ENCODE assay signal across 8 mouse cellular contexts in genomic region chr13:81658053-81658752, GRCm38 (mm10). TPM values are rescaled to one million over a fixed set of nuclear protein-coding genes. Genes with fewer than 3 reads are reported as not detected.
DNase-seq lines count a peak whose midpoint lies in the region; ATAC-seq and TF ChIP-seq lines count a peak whose summit lies in the region.

No protein-coding gene starts in this region.

- ATAC-seq in heart, embryonic 12.5 days (ENCODE audit: insufficient number of reproducible peaks, low FRiP score) = no peak
- no peak for ATAC-seq in liver, embryonic 15.5 days (ENCODE audit: insufficient read depth)

- H3K27me3 ChIP-seq in MEL (ENCODE audit: control insufficient read depth in 1 of 2, insufficient read depth in 2 of 2, low read length in 2 of 2) = no peaks in the 10 kb centered on the region
- no peaks in the 10 kb centered on the region for H3K27me3 ChIP-seq in heart, embryonic 12.5 days (replicated peaks)
- H3K27me3 ChIP-seq in liver, embryonic 15.5 days = no peaks in the 10 kb centered on the region

- H3K4me2 ChIP-seq in heart, embryonic 12.5 days = peak overlapping the region; percentile 71
- peak overlapping the region; percentile 82 for H3K4me2 ChIP-seq in liver, embryonic 15.5 days

- TF ChIP-seq RAD21 in MEL (IDR thresholded peaks at IDR 0.05; ENCODE audit: low read depth, low read length) = no peak

- H3K9ac ChIP-seq in MEL (ENCODE audit: control insufficient read depth, low read depth, low read length, poor library complexity, severe bottlenecking) = peak overlapping the region; percentile 82
- peak overlapping the region; percentile 86 for H3K9ac ChIP-seq in heart, embryonic 12.5 days
- H3K9ac ChIP-seq in liver, embryonic 15.5 days = peak overlapping the region; percentile 90

- H3K4me1 ChIP-seq in MEL (ENCODE audit: control insufficient read depth in 1 of 2, insufficient read depth in 2 of 2, low read length in 2 of 2) = peaks cover 0 to 7% of the 10 kb centered on the region in 2 experiments; a peak in 1 of 4 replicates
- peaks cover 9% of the 10 kb centered on the region for H3K4me1 ChIP-seq in heart, embryonic 12.5 days (replicated peaks)
- peaks cover 51% of the 10 kb centered on the region for H3K4me1 ChIP-seq in liver, embryonic 15.5 days (replicated peaks)

- no peak for TF ChIP-seq POLR2A in MEL (IDR thresholded peaks at IDR 0.05; ENCODE audit: control insufficient read depth in 1 of 2, insufficient read depth in 1 of 2, low read depth in 1 of 2, low read length in 2 of 2, poor library complexity in 1 of 2)

- H3K4me3 ChIP-seq in MEL (ENCODE audit: control insufficient read depth in 1 of 2, insufficient read depth in 1 of 2, low read depth in 2 of 2, low read length in 2 of 2) = peak overlapping the region; percentile 70 to 78
- H3K4me3 ChIP-seq in heart, embryonic 12.5 days = peak overlapping the region; percentile 78
- H3K4me3 ChIP-seq in liver, embryonic 15.5 days (replicated peaks) = peak overlapping the region; percentile 82

- no peaks in the 10 kb centered on the region for H3K9me3 ChIP-seq in MEL (replicated peaks; ENCODE audit: insufficient read depth, low read length)
- H3K9me3 ChIP-seq in heart, embryonic 12.5 days (replicated peaks) = no peaks in the 10 kb centered on the region
- no peaks in the 10 kb centered on the region for H3K9me3 ChIP-seq in liver, embryonic 15.5 days (replicated peaks)

- H3K36me3 ChIP-seq in MEL (ENCODE audit: control insufficient read depth in 1 of 2, insufficient read depth in 2 of 2, low read length in 2 of 2) = peaks cover 0 to 14% of the 10 kb centered on the region in 2 experiments; a peak in 2 of 4 replicates
- peaks cover 8% of the 10 kb centered on the region; the same call in 1 of the 2 replicates for H3K36me3 ChIP-seq in heart, embryonic 12.5 days
- H3K36me3 ChIP-seq in liver, embryonic 15.5 days (replicated peaks) = no peaks in the 10 kb centered on the region

- WGBS in heart, embryonic 12.5 days = 7% methylated on average over 21 of the region's 21 CpGs
- WGBS in liver, embryonic 15.5 days (ENCODE audit: insufficient replicate concordance) = 9% methylated on average over 21 of the region's 21 CpGs

- peak overlapping the region; percentile 53 for H3K27ac ChIP-seq in MEL (ENCODE audit: control insufficient read depth, low read depth, low read length)
- H3K27ac ChIP-seq in heart, embryonic 12.5 days (ENCODE audit: poor library complexity, severe bottlenecking) = peak overlapping the region; percentile 84
- H3K27ac ChIP-seq in liver, embryonic 15.5 days (replicated peaks) = peak overlapping the region; percentile 96

- TF ChIP-seq EP300 in MEL (IDR thresholded peaks at IDR 0.05; ENCODE audit: low read depth in 1 of 2, low read length in 2 of 2) = no peak

- H3K79me2 ChIP-seq in MEL (ENCODE audit: control insufficient read depth, insufficient read depth, low read length, poor library complexity) = peaks cover 9% of the 10 kb centered on the region

- no peak for TF ChIP-seq CTCF in MEL (IDR thresholded peaks at IDR 0.05 in 2 of 3, conservative IDR thresholded peaks at IDR 0.05 in 1 of 3; ENCODE audit: control insufficient read depth in 1 of 3, insufficient read depth in 1 of 3, low read depth in 2 of 3, low read length in 3 of 3, poor library complexity in 1 of 3, severe bottlenecking in 1 of 3)

- peak; percentile 31 for DNase-seq in kidney, adult 9 months
- no peak for DNase-seq in kidney, adult 18-20 months
- DNase-seq in MEL (ENCODE audit: low read depth, low spot score) = no peak
- peak; percentile 2 for DNase-seq in yolk sac, embryonic 10.5 days (ENCODE audit: low spot score)
- DNase-seq in Muller cell, postnatal 12 days (ENCODE audit: inconsistent ontology term) = no peak
- DNase-seq in gastrocnemius, adult 8-10 months (ENCODE audit: low spot score in 2 of 2) = no peak

TF ChIP-seq in MEL, 35 proteins besides CTCF, POLR2A, EP300 and RAD21:
- TF ChIP-seq SIN3A (IDR thresholded peaks at IDR 0.05; ENCODE audit: low read length) (peak; percentile 80), MXI1 (IDR thresholded peaks at IDR 0.05; ENCODE audit: low read depth, low read length) (peak; percentile 41), TCF12 (IDR thresholded peaks at IDR 0.05; ENCODE audit: low read depth, low read length) (no peak), HCFC1 (IDR thresholded peaks at IDR 0.05; ENCODE audit: low read depth, low read length) (0 out of 2 replicates have a peak, but pooled peaks have one; percentile 2), MEF2A (IDR thresholded peaks at IDR 0.05; ENCODE audit: extremely low read depth, insufficient replicate concordance, low read depth, low read length, poor library complexity, severe bottlenecking) (no peak), USF1 (IDR thresholded peaks at IDR 0.05; ENCODE audit: low read depth, low read length) (no peak)
TF ChIP-seq in MEL: peak in this region for 3.

RNA-seq across cellular contexts. Expression of gene Lysmd3, which starts 0.7 kb away (rescaled TPM):
- 12.2 and 12.5 TPM in 2 replicates for total RNA-seq in MEL (2012; rRNA removed)
- 1 to 10 TPM in 1 of 2 experiments, not detected in 1; 7.1 TPM for polyA plus RNA-seq in MEL (2012; ENCODE audit: insufficient read depth in 1 of 2, insufficient read length in 2 of 2, low read depth in 1 of 2, low replicate concordance in 2 of 2, missing spikeins in 1 of 2)
- 25.4 and 28.2 TPM in 2 replicates for polyA plus RNA-seq in heart, embryonic 12.5 days (2016; fragmentation: Nextera tagmentation; extraction: Ambion mirVana)
- polyA plus RNA-seq in liver, embryonic 15.5 days (2015; fragmentation: Nextera tagmentation; extraction: Ambion mirVana) = 16.0 and 18.6 TPM in 2 replicates
- 1 to 10 TPM; 6.3 to 10.0 (median 6.6) TPM for total RNA-seq in gastrocnemius, adult 8-10 months (2022)

RNA-seq across cellular contexts. Expression of gene Adgrv1, which starts 25.2 kb away (rescaled TPM):
- 5.6 and 5.8 TPM in 2 replicates for total RNA-seq in MEL (2012; rRNA removed)
- 1 to 10 TPM in 1 of 2 experiments, not detected in 1; 5.8 TPM for polyA plus RNA-seq in MEL (2012; ENCODE audit: insufficient read depth in 1 of 2, insufficient read length in 2 of 2, low read depth in 1 of 2, low replicate concordance in 2 of 2, missing spikeins in 1 of 2)
- polyA plus RNA-seq in heart, embryonic 12.5 days (2016; fragmentation: Nextera tagmentation; extraction: Ambion mirVana) = 1.2 and 1.5 TPM in 2 replicates
- polyA plus RNA-seq in liver, embryonic 15.5 days (2015; fragmentation: Nextera tagmentation; extraction: Ambion mirVana) = 0.10 and 0.12 TPM in 2 replicates
- total RNA-seq in gastrocnemius, adult 8-10 months (2022) = under 1 TPM in 1 of 4 experiments, not detected in 3; 0.19 TPM

RNA-seq across cellular contexts. Expression of gene Polr3g, which starts 52.6 kb away (rescaled TPM):
- total RNA-seq in MEL (2012; rRNA removed) = 26.2 and 26.4 TPM in 2 replicates
- 10 to 100 TPM; 36.8 to 79.4 TPM for polyA plus RNA-seq in MEL (2012; ENCODE audit: insufficient read depth in 1 of 2, insufficient read length in 2 of 2, low read depth in 1 of 2, low replicate concordance in 2 of 2, missing spikeins in 1 of 2)
- polyA plus RNA-seq in heart, embryonic 12.5 days (2016; fragmentation: Nextera tagmentation; extraction: Ambion mirVana) = 19.7 and 20.7 TPM in 2 replicates
- polyA plus RNA-seq in liver, embryonic 15.5 days (2015; fragmentation: Nextera tagmentation; extraction: Ambion mirVana) = 7.8 and 10.0 TPM in 2 replicates
- total RNA-seq in gastrocnemius, adult 8-10 months (2022) = 1 to 10 TPM; 1.6 to 4.2 (median 3.3) TPM

RNA-seq across cellular contexts. Expression of gene Mblac2, which starts 52.9 kb away (rescaled TPM):
- total RNA-seq in MEL (2012; rRNA removed) = 0.58 and 0.78 TPM in 2 replicates
- 1 to 10 TPM in 1 of 2 experiments, not detected in 1; 1.2 TPM for polyA plus RNA-seq in MEL (2012; ENCODE audit: insufficient read depth in 1 of 2, insufficient read length in 2 of 2, low read depth in 1 of 2, low replicate concordance in 2 of 2, missing spikeins in 1 of 2)
- polyA plus RNA-seq in heart, embryonic 12.5 days (2016; fragmentation: Nextera tagmentation; extraction: Ambion mirVana) = 4.8 and 5.0 TPM in 2 replicates
- polyA plus RNA-seq in liver, embryonic 15.5 days (2015; fragmentation: Nextera tagmentation; extraction: Ambion mirVana) = 3.4 and 3.7 TPM in 2 replicates
- 1 to 10 TPM; 1.2 to 1.8 (median 1.4) TPM for total RNA-seq in gastrocnemius, adult 8-10 months (2022)

Comparison
In these comparisons a context has a peak if more than half of its experiments do, and no peak if none do; other contexts are left out.
1. DNase-seq: peak in kidney, adult 9 months (single experiment) and yolk sac, embryonic 10.5 days (single experiment); none in kidney, adult 18-20 months (single experiment), MEL (single experiment), Muller cell, postnatal 12 days (single experiment) and gastrocnemius, adult 8-10 months (0 of 2).
2. Peak in every context shown above with its lines, with median percentiles within 50 percentile points of each other: H3K27ac ChIP-seq, H3K4me3 ChIP-seq and H3K9ac ChIP-seq.